Mouse (Mus musculus): ENCODE results near the gene B3gntl1. TPM values are rescaled to one million over a fixed set of nuclear protein-coding genes. Genes with fewer than 3 reads are reported as not detected.

The B3gntl1 gene
- total and polyA plus RNA-seq, 3 experiments: 2.2 to 7.4 (median 4.9) TPM

- 0 out of 2 replicates have a peak, but pooled peaks have one; percentile 28 for ATAC-seq (ENCODE audit: extremely low read depth, insufficient number of reproducible peaks, low FRiP score, poor library complexity, severe bottlenecking)
- Histone ChIP-seq H3K27me3 (ENCODE audit: insufficient read depth, low read length) (peaks cover 19% of the 10 kb centered on the region; the same call in 1 of the 2 replicates), H3K4me1 (ENCODE audit: insufficient read depth, low read depth, low read length) (peaks cover 9% of the 10 kb centered on the region), H3K9me3 (replicated peaks) (no peaks in the 10 kb centered on the region), H3K4me3 (ENCODE audit: low read depth, low read length) (peak overlapping the region; percentile 54; the same call in 1 of the 2 replicates), H3K36me3 (replicated peaks) (no peaks in the 10 kb centered on the region)
- TF ChIP-seq CTCF (IDR thresholded peaks at IDR 0.05; ENCODE audit: low read depth, low read length): no peak
- no peak for TF ChIP-seq GATA2 (IDR thresholded peaks at IDR 0.05; ENCODE audit: borderline replicate concordance, low read depth, low read length)
- no peak for TF ChIP-seq POLR2AphosphoS5 (IDR thresholded peaks at IDR 0.05; ENCODE audit: insufficient replicate concordance, low read depth, low read length)
- no peak for TF ChIP-seq TAL1 (conservative IDR thresholded peaks at IDR 0.05; ENCODE audit: low read depth, low read length)
- TF ChIP-seq GATA1 (IDR thresholded peaks at IDR 0.05; ENCODE audit: borderline replicate concordance, low read length): no peak
- DNase-seq (ENCODE audit: low spot score): peak; percentile 11
These were observed 29.4 kb upstream of the B3gntl1 start for GRCm38 (mm10) chr11:121702111-121702894.

- TF ChIP-seq TAL1 (conservative IDR thresholded peaks at IDR 0.05; ENCODE audit: low read depth, low read length): no peak
- TF ChIP-seq CTCF (IDR thresholded peaks at IDR 0.05; ENCODE audit: low read depth, low read length): no peak
- no peak for TF ChIP-seq POLR2AphosphoS5 (IDR thresholded peaks at IDR 0.05; ENCODE audit: insufficient replicate concordance, low read depth, low read length)
- TF ChIP-seq GATA1 (IDR thresholded peaks at IDR 0.05; ENCODE audit: borderline replicate concordance, low read length): no peak
- no peak for TF ChIP-seq GATA2 (IDR thresholded peaks at IDR 0.05; ENCODE audit: borderline replicate concordance, low read depth, low read length)
- H3K9me3 ChIP-seq (replicated peaks): no peaks in the 10 kb centered on the region
- H3K4me1 ChIP-seq (ENCODE audit: insufficient read depth, low read depth, low read length): peaks cover 9% of the 10 kb centered on the region
- DNase-seq (ENCODE audit: low spot score) (no peak), ATAC-seq (ENCODE audit: extremely low read depth, insufficient number of reproducible peaks, low FRiP score, poor library complexity, severe bottlenecking) (no peak)
- H3K36me3 ChIP-seq (replicated peaks): no peaks in the 10 kb centered on the region
- peak within 1 kb of the TSS; percentile 54; the same call in 1 of the 2 replicates for H3K4me3 ChIP-seq (ENCODE audit: low read depth, low read length)
- peaks cover 22% of the 10 kb centered on the region for H3K27me3 ChIP-seq (ENCODE audit: insufficient read depth, low read length)
These were observed 28.3 kb upstream of the B3gntl1 start, which contains the start of gene Metrnl for GRCm38 (mm10) chr11:121701244-121701643. Metrnl (plus strand) TSS chr11:121701544.

DNA sequence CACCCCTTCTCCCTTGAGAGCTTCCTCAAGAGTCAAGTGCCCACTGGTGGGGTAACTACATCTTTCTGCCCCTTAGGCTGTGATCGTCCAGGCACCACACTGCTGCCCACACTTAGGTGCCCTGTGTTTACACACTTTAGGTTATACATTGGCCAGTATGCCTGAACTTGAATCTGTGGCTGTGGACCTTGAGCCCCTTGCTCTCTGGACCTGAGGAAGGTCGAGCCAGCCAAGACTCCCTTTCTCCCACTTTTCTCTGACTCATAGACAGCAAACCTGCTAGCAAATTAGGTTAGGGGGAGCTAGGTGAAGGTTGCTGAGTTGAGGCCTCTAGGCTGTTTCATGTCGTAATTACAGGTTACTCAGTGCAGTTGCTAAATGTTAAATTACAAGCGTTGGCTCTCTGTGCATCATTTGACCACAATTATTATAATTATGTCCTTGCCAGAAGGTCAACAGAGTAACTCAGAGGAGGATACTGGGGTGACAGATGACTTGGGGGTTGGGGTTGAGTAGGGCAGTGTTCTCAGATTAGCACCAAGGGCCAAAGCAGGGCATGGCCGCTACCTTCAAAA, 25.5 kb upstream of the B3gntl1 start:
- TF ChIP-seq GATA1 (IDR thresholded peaks at IDR 0.05; ENCODE audit: borderline replicate concordance, low read length) (no peak), GATA2 (IDR thresholded peaks at IDR 0.05; ENCODE audit: borderline replicate concordance, low read depth, low read length) (no peak), CTCF (IDR thresholded peaks at IDR 0.05; ENCODE audit: low read depth, low read length) (no peak), POLR2AphosphoS5 (IDR thresholded peaks at IDR 0.05; ENCODE audit: insufficient replicate concordance, low read depth, low read length) (no peak), TAL1 (conservative IDR thresholded peaks at IDR 0.05; ENCODE audit: low read depth, low read length) (no peak)
- H3K9me3 ChIP-seq (replicated peaks): no peaks in the 10 kb centered on the region

GRCm38 (mm10) chr11:121697271-121697670, 24.3 kb upstream of the B3gntl1 start:
- no peak for DNase-seq (ENCODE audit: low spot score)

More for the DNA sequence above, 25.5 kb upstream of the B3gntl1 start:
- H3K36me3 ChIP-seq (replicated peaks): no peaks in the 10 kb centered on the region
- ATAC-seq (ENCODE audit: extremely low read depth, insufficient number of reproducible peaks, low FRiP score, poor library complexity, severe bottlenecking): no peak
- H3K4me3 ChIP-seq (ENCODE audit: low read depth, low read length): no peak overlapping the region
- H3K4me1 ChIP-seq (ENCODE audit: insufficient read depth, low read depth, low read length): peaks cover 9% of the 10 kb centered on the region
- no peak for DNase-seq (ENCODE audit: low spot score)
- peaks cover 19% of the 10 kb centered on the region for H3K27me3 ChIP-seq (ENCODE audit: insufficient read depth, low read length)

GRCm38 (mm10) chr11:121695304-121696064, 22.5 kb upstream of the B3gntl1 start:
- H3K27me3 ChIP-seq (ENCODE audit: insufficient read depth, low read length): peaks cover 5% of the 10 kb centered on the region; the same call in 1 of the 2 replicates
- DNase-seq (ENCODE audit: low spot score) (no peak), ATAC-seq (ENCODE audit: extremely low read depth, insufficient number of reproducible peaks, low FRiP score, poor library complexity, severe bottlenecking) (no peak)
- H3K36me3 ChIP-seq (replicated peaks): no peaks in the 10 kb centered on the region
- H3K9me3 ChIP-seq (replicated peaks): no peaks in the 10 kb centered on the region
- H3K4me3 ChIP-seq (ENCODE audit: low read depth, low read length): no peak overlapping the region
- no peaks in the 10 kb centered on the region for H3K4me1 ChIP-seq (ENCODE audit: insufficient read depth, low read depth, low read length)
- TF ChIP-seq CTCF (IDR thresholded peaks at IDR 0.05; ENCODE audit: low read depth, low read length): no peak
- no peak for TF ChIP-seq GATA2 (IDR thresholded peaks at IDR 0.05; ENCODE audit: borderline replicate concordance, low read depth, low read length)
- TF ChIP-seq GATA1 (IDR thresholded peaks at IDR 0.05; ENCODE audit: borderline replicate concordance, low read length): no peak
- TF ChIP-seq TAL1 (conservative IDR thresholded peaks at IDR 0.05; ENCODE audit: low read depth, low read length): no peak
- no peak for TF ChIP-seq POLR2AphosphoS5 (IDR thresholded peaks at IDR 0.05; ENCODE audit: insufficient replicate concordance, low read depth, low read length)

More at GRCm38 (mm10) chr11:121697271-121697670, 24.3 kb upstream of the B3gntl1 start:
- peaks cover 5% of the 10 kb centered on the region for H3K4me1 ChIP-seq (ENCODE audit: insufficient read depth, low read depth, low read length)
- no peaks in the 10 kb centered on the region for H3K9me3 ChIP-seq (replicated peaks)
- no peak for ATAC-seq (ENCODE audit: extremely low read depth, insufficient number of reproducible peaks, low FRiP score, poor library complexity, severe bottlenecking)
- H3K27me3 ChIP-seq (ENCODE audit: insufficient read depth, low read length): peaks cover 10% of the 10 kb centered on the region
- H3K36me3 ChIP-seq (replicated peaks): no peaks in the 10 kb centered on the region
- no peak for TF ChIP-seq GATA2 (IDR thresholded peaks at IDR 0.05; ENCODE audit: borderline replicate concordance, low read depth, low read length)
- TF ChIP-seq TAL1 (conservative IDR thresholded peaks at IDR 0.05; ENCODE audit: low read depth, low read length): no peak
- no peak for TF ChIP-seq POLR2AphosphoS5 (IDR thresholded peaks at IDR 0.05; ENCODE audit: insufficient replicate concordance, low read depth, low read length)
- H3K4me3 ChIP-seq (ENCODE audit: low read depth, low read length): no peak overlapping the region

All from G1E (cell line).